Mouse (Mus musculus) embryo, embryonic 10.5 days (tissue): ENCODE measurements at regions not wholly inside any gene's neighbourhood (a gene's known extent, or its start where the extent isn't known, plus 50 kb on each side); places are given as distances from the start of the nearest gene placed in this dataset.
A peak's percentile ranks its signal among the peaks of the same experiment; 100 is the strongest.
"Not testable (repeated sequence)": the region's sequence is repeated elsewhere in the genome, so short reads cannot be mapped to it uniquely, and the experiment has no call there.

Source experiments
- DNase-seq: peaks from one replicate; pipeline ENCODE4 v3.0.0-alpha.2; 2015; ENCODE audit warnings: low spot score

DNA sequence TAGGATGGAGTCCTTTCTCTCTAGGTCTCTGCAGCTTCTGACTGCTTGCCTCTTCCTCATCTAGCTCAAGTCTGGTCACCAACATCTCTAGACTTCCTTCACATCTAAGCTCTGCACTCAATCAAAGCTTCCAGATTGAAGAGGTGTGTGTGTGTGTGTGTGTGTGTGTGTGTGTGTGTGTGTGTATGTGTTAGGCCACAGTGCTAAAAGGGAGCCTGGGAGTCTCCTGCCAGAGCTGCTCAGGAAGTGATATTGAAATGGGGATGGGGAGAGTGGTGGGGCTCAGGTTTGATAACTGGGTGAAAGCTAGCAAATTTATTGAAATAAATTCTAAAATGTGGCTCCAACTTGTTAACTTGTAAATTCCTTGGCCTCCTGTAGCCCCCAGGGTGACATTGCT, 73.3 kb downstream of the Gm31371 start:
- not testable (repeated sequence) for DNase-seq

GRCm38 (mm10) chr8:19979536-19980345, 76.5 kb downstream of the Gm31371 start:
- peak; percentile 83 for DNase-seq

- peak; percentile 19 for DNase-seq
Observed at GRCm38 (mm10) chr8:19980346-19980726, 77.1 kb downstream of the Gm31371 start.

DNA sequence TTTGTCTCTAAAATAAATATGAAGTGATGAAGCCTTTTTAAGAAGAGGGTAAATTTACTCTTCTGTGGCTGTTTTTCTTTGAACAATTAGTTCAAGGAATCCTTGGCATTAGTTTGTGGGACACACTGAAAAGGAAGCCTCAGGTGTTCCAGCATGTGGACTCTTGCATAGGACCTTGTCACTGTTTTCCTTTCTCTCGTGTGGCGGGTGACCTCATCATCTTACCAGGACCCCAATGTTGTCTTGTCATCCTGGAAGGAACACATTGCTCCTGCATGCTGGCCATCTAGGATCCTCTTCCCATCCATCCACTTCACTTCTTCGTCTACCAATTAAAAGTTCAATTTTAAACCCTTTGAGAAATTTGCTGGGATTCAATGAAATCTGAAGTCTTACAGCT, 104.9 kb downstream of the Gm31371 start:
- DNase-seq, result not testable (repeated sequence)

- DNase-seq, result peak; percentile 5
Observed at GRCm38 (mm10) chr8:20010947-20011346, 107.8 kb downstream of the Gm31371 start.

DNA sequence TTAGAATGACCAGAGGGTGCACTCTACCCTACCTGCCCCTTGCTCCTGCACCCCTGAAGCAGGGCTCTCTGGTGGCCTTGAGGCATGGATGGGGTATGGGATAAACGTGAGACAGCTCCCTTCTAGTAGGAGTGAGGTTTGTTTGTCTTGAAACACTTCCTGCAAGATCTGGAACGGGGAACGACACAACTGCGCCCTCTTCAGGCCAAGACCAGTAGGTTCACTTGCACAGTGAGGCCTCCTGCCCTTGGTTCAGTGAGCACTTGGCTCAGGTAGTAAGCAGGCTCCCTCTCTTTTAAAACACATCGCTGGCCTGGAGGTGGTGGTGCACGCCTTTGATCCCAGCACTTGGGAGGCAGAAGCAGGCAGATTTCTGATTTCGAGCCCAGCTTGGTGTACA, 110.1 kb downstream of the Gm31371 start:
- not testable (repeated sequence) for DNase-seq

DNA sequence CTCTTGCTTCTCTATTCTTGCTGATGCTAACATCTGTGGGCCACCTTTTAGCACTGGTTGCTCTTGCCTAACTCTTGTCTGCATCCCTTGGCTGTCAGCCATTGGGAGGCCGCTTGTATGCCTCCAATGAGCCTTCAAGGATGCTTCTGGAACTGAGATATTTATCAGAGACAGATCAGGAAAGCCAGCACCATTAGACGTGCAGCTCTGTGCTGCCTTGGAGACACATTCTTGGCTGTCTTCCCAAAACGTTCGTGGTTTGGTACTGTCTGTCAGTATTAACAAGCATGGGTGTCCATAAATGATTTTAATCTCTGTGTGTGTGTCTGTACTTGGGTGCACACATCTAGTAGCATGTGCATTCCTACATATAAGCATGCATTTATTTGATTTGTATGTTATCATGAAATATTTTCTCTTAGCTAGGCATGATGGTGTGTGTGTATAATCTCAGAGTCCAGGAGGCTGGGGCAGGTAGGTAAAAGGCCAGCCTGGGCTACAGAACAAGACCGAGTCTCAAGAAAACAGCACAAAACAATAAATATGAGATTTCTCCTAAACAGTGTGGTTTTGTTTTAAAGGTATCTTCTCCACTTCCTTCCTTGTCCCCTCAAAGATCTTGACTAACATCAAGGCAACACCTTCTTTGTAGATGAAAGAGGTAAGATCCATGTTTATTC, 111.4 kb downstream of the Gm31371 start:
- not testable (repeated sequence) for DNase-seq

DNA sequence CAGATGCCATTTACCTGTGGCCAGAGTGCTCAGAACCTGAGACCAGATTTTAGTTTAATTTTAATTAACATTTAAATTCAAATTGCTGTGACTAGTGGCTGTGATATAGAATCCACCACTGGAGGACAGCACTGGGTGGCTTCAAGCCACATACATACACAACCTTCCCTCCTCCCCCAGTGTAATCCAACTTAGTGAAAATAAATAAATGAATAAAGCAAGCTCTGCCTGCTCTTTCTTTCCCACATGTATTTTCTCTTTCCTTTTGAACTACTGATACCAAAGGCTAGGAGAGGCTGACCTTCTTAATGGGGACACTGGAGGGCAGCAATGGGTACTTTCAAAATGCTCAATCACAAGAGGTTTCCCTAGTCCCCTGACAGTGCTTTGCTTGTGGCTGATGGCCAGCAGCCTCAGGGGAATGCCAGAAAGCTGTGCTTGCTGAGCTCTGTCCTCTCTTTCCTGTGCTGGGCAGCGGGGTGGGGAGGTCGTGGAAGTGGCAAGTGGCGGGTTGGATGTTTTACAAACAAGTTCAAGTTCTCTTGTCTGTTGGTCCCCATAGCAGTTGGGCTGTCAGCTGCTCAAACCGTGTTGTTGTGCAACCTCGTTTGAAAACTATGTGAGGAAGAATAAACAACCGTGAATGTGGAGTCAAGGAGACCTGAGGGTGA, 112.4 kb downstream of the Gm31371 start:
- DNase-seq, result not testable (repeated sequence)

DNA sequence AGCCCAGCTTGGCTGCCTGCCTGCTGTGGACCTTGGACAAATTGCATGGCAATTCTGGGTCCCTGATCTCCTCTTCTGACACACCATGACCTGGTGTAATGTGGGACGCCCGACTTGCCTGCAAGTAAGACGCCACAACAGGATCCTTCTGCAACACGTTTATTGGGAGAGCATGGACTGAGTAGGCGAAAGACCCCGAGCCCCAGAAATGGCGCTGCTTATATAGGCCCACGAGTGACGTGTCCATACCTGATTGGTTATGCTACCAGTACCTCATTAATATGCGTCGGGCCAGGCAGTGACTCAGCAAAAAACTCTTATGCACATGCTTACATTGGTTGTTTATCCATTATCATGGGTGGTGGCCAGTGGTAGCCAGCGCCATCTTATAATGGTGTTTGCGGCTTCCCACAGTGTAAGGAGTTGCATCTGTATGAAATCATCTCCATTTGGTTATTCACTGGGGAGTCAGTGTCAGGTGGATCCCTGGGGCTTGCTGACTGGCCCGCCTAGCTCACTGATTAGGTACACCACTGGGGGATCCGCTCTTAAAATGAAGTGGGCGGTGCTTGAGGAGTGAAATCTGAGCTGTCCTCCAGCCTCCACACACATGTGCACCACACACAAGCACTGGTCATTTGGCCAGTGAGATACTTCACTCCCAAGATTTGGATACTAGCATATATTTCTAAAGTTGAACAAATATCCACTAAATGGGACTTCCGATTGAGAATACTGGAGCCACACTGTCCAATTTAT, 113.1 kb downstream of the Gm31371 start:
- not testable (repeated sequence) for DNase-seq

DNA sequence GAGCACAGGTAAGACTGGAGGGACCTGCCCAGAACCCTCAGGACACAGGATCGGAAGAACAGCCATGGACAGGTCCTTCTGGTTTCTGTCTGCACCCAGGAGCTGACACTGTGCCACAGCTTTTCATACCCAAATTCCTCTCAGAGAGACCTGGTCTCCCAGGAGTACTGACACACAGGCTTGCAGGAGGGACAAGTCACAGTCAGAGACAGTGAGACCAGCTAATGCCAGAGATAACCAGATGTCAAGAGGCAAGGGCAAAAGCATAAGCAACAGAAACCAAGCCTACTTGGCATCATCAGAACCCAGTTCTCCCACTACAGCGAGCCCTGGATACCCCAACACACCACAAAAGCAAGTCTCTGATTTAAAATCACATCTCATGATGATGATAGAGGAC, 122.3 kb downstream of the Gm31371 start:
- not testable (repeated sequence) for DNase-seq

GRCm38 (mm10) chr8:20027956-20028355, 124.8 kb downstream of the Gm31371 start:
- not testable (repeated sequence) for DNase-seq

DNA sequence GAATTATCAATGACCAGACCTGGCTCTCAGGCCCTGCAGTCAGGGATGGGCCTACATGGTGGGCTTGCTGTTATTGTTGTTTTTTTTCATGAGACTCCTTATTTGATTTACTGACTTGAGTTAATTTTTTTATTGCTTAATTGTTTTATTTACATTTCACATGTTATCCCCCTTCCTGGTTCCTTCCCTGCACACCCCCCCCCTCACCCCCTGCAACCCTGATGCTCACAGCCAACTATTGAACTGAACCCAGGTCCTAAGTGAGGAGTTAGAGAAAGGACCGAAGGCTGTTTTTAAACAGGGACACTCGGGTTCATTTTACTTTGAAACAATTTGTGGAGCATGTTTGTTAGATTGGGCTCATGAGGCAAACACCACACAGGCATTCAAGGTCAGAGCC, 126.9 kb downstream of the Gm31371 start:
- DNase-seq, result not testable (repeated sequence)

DNA sequence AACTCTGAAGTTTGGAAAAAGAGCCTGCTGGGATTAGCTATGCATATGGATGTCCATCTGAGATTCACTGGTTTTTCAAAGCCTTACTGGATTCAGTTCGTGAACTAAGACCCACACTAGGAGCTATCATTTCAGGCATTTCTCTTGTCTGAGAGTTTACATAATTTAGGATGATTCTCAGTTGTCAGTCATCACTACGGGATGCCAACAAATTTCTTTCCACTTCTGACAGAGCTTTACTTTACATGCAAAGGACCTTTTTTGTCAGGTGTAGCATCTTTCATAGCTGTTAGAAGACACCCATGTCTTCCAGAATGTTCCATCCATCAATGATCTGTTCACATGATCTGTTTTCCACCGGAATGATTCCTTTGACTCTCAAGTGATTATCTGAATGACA, 154.4 kb downstream of the Gm31371 start:
- DNase-seq, result not testable (repeated sequence)

DNA sequence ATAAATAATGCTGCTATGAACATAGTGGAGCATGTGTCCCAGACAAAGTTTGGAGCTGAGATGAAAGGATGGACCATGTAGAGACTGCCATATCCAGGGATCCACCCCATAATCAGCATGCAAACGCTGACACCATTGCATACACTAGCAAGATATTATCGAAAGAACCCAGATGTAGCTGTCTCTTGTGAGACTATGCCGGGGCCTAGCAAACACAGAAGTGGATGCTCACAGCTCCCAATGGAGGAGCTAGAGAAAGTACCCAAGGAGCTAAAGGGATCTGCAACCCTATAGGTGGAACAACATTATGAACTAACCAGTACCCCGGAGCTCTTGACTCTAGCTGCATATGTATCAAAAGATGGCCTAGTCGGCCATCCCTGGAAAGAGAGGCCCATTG, 194.9 kb downstream of the Gm31371 start:
- not testable (repeated sequence) for DNase-seq

DNA sequence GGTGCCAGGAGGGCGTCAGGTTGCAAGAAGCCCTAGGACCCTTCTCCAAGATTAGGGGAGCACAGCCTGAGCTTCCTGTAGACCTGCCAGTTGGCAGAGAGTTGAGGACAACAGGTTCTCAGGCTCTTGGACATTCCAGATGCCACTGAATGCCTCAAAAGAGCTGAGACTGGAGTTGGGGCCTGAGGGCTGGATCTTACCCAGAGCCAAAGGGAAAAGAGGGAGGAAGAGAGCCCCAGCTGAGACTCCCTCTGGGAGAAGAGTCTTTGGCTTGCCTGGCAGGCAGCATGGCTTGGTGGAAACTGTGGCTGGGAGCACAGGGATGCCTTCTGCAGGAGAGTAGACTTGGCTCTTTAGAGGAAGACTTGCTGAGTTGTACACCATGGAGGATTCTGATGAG, 197.0 kb downstream of the Gm31371 start:
- not testable (repeated sequence) for DNase-seq

DNA sequence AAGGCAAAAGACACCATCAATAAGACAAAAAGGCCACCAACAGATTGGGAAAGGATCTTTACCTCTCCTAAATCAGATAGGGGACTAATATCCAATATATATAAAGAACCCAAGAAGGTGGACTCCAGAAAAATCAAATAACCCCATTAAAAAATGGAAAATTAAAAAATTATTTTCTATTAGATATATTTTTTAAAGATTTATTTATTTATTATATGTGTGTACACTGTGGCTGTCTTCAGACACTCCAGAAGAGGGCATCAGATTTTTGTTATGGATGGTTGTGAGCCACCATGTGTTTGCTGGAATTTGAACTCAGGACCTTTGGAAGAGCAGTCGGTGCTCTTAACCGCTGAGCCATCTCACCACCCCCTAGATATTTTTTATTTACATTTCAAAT, 199.2 kb downstream of the Gm31371 start:
- DNase-seq, result not testable (repeated sequence)

DNA sequence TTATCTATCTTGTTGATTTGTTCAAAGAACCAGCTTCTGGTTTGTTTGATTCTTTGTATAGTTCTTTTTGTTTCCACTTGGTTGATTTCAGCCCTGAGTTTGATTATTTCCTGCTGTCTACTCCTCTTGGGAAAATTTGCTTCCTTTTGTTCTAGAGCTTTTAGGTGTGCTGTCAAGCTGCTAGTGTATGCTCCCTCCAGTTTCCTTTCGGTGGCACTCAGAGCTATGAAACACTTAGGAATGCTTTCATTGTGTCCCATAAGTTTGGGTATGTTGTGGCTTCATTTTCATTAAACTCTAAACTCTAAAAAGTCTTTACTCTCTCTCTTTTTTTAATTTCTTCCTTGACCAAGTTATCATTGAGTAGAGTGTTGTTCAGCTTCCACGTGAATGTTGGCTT, 204.0 kb downstream of the Gm31371 start:
- not testable (repeated sequence) for DNase-seq

GRCm38 (mm10) chr8:20116785-20117184, 213.6 kb downstream of the Gm31371 start:
- DNase-seq, result not testable (repeated sequence)

- not testable (repeated sequence) for DNase-seq
Observed at GRCm38 (mm10) chr8:20119581-20119980, 216.4 kb downstream of the Gm31371 start.

- DNase-seq, result not testable (repeated sequence)
Observed at GRCm38 (mm10) chr8:20120186-20120585, 217.0 kb downstream of the Gm31371 start.

- DNase-seq, result not testable (repeated sequence)
Observed at GRCm38 (mm10) chr8:20121391-20121909, 218.3 kb downstream of the Gm31371 start.
